Mouse (Mus musculus) megakaryocyte, embryonic 14.5 days (primary cell): ENCODE results near the gene Hip1r.

Source experiments
- FLI1 ChIP-seq: IDR thresholded peaks from 2 replicates; pipeline ENCODE4 v1.6.1; 2012; ENCODE audit warnings: low read length, inconsistent platforms, mixed read lengths
- GATA1 ChIP-seq: IDR thresholded peaks from 3 replicates; pipeline ENCODE4 v1.6.1; 2012; ENCODE audit warnings: mixed read lengths, low read length, inconsistent platforms, borderline replicate concordance

GRCm38 (mm10) chr5:124002876-124003275 lies 29.4 kb downstream of the Hip1r start:
- TF ChIP-seq GATA1 (no peak), FLI1 (no peak)
